Mouse (Mus musculus) stomach, postnatal 0 days (tissue): ENCODE data around the gene Ccer2.
A peak's percentile ranks its signal among the peaks of the same experiment; 100 is the strongest.

Experiments
- CTCF ChIP-seq: IDR thresholded peaks from 2 replicates; pipeline ENCODE4 v1.5.1; 2016; ENCODE audit warnings: antibody characterized with exemption, low read depth, mild to moderate bottlenecking, moderate library complexity
- EP300 ChIP-seq: optimal IDR thresholded peaks from 2 replicates; pipeline ENCODE3; 2016; ENCODE audit warnings: antibody characterized with exemption

DNA sequence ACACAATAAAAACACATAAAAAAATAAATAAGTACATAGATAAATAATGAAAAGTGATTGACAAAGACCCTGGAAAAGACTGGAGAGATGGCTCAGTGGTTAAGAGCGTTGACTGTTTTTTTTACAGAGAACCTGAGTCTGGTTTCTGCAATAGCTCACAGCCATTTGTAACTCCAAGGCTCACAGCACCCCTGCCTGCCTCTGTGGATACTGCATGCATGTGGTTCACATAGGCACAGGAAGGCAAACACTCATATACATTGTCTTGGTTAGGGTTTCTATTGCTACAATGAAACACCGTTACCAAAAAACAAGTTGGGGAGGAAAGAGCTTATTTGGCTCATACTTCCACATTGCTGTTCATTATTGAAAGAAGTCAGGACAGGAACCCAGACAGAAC lies 40.4 kb upstream of the Ccer2 start:
- TF ChIP-seq CTCF, result peak; percentile 41
- TF ChIP-seq EP300, result no peak
